Mouse (Mus musculus) layer of hippocampus, postnatal 10 days (tissue): Measurements from ENCODE around the gene Cphx3. TPM values are rescaled to one million over a fixed set of nuclear protein-coding genes. Genes with fewer than 3 reads are reported as not detected.
"Not testable (repeated sequence)": the region's sequence is repeated elsewhere in the genome, so short reads cannot be mapped to it uniquely, and the experiment has no call there.

Experiments
- DNase-seq, 2 experiments: peaks; one replicate each; pipeline ENCODE4 v3.0.0; 2021; ENCODE audit warnings: low spot score in 2 of 2
- total RNA-seq, 2 experiments: library from RNA; stranded (reverse); gene quantifications; 2 replicates each; pipeline ENCODE4 v1.2.3; 2021

Cphx3 gene
- total RNA-seq, 2 experiments from 2014 or later, result not detected

GRCm38 (mm10) chr14:26173955-26174354, 91.9 kb downstream of the Cphx3 start:
- DNase-seq, result not testable (repeated sequence)

DNA sequence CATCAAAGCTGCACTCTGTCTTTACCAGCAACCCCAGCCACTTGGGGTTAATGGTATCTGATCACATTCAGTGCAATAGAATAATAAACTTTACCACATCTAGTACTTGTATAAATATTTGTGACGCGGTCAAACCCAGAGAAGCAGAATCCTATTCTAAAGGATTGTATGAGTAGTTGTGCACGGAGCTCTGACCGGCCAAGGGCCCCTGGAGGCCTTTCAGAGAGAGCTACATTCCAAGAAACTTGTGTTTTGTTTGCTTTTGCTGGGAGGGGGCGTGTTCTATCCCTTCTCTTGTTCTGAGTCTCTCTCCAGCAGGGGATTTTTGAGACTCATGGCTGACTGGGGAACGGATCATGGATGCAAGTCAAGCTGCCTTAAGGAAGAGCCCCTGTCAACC, 92.9 kb downstream of the Cphx3 start:
- not testable (repeated sequence) for DNase-seq

GRCm38 (mm10) chr14:26181660-26182059, 99.6 kb downstream of the Cphx3 start:
- DNase-seq, result not testable (repeated sequence)

- DNase-seq, result not testable (repeated sequence)
Observed at GRCm38 (mm10) chr14:26182380-26182779, 100.3 kb downstream of the Cphx3 start, which contains the start of gene Plac9b. Plac9b (minus strand) TSS chr14:26182480.

DNA sequence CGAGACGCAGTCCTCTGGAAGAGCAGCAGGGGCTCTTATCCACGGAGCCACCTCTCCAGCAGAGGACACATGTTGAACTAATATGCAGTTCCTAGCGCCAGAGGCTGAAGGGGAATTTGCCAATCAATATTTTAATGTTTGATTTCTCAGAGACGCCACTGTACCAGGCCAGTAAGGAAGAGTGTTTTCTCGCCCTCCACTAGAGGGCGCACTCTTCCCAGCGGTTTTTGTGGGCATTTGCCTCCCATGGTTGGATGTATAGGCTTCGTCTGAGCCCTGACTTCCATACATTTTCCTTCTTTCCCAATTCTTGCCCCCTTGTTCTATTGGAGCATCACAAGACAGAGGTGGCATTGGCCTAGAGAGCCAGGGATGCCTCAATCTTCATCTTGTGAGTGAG, 104.5 kb downstream of the Cphx3 start:
- not testable (repeated sequence) for DNase-seq

GRCm38 (mm10) chr14:26188361-26188760, 106.3 kb downstream of the Cphx3 start:
- not testable (repeated sequence) for DNase-seq

DNA sequence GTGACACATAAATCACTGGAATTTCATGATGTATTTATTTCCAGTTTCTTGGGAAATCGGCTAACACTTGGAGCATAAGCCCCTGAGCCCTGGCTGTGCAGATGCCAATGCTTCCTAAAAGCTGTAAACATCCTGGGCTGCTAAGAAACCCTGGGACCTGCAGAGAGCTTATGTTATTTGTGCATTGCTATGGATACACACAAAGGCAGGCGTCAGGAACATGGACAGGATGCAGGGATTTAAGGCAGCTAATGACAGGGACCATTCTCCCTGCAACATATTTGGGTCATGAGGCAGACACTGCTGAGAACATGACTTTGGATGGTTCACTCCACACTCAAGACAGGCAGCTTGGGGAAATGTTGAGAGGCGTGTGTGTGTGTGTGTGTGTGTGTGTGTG, 115.8 kb downstream of the Cphx3 start:
- DNase-seq, result not testable (repeated sequence)

DNA sequence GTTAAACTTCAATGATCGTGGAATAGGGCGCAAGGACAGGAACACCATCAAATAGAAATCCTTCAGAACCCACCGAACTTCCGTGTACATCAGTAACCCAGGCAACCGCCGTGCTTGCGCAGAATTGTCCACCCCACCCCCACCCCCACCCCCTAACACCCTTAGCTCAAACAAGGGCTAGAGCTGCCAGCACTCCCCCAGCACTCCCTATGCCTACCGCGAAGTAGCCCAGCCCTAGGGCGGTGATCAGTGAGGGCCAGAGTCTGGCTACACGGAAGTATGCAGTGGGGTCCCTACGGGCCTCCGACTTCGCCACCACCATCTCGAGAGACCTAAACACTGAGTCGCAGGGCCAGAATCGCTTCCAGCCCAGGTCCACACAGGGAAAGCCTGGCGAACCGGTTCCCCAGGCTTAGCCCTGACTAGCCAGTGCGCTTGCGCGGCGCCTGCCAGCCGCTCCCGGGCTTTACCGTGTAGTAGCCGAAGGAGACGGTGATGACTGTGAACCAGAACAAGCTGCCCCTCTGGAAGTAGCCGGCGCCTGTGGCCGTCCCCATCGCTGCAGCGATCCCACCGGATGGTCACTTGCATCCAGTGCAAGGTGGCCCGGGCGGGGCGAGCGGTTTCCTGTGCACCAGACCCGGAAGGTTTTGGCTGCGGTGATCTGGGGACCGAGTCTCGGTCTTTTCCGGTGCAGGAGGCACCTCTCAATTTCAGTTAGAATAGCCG, 124.3 kb downstream of the Cphx3 start:
- not testable (repeated sequence) for DNase-seq

- not testable (repeated sequence) for DNase-seq
Observed at GRCm38 (mm10) chr14:26206926-26207247, 124.8 kb downstream of the Cphx3 start, which contains the start of gene Tmem254b. Tmem254b (minus strand) TSS chr14:26207041.

- not testable (repeated sequence) for DNase-seq
Observed at GRCm38 (mm10) chr14:26216233-26217000, 134.3 kb downstream of the Cphx3 start.

- not testable (repeated sequence) for DNase-seq
Observed at GRCm38 (mm10) chr14:26237183-26237582, 155.1 kb downstream of the Cphx3 start.

GRCm38 (mm10) chr14:26257756-26258617, 175.9 kb downstream of the Cphx3 start, which contains the start of gene Duxbl3:
Duxbl3 (plus strand) TSS chr14:26257962.
- DNase-seq, result not testable (repeated sequence)

- DNase-seq, result not testable (repeated sequence)
Observed at GRCm38 (mm10) chr14:26258729-26259128, 176.6 kb downstream of the Cphx3 start.

Other genes starting within 250 kb of the Cphx3 start
- gene Anxa11, start 240.1 kb upstream of the Cphx3 start, total RNA-seq, result 10 to 100 TPM; 16.6 to 17.0 TPM
- 1 to 10 TPM in 1 of 2 experiments, not detected in 1; 2.6 TPM for gene Plac9a, start 179.2 kb upstream of the Cphx3 start, total RNA-seq
- 10 to 100 TPM; 13.7 to 21.2 TPM for gene Tmem254a, start 154.6 kb upstream of the Cphx3 start, total RNA-seq
- gene Cphx1, start 144.0 kb upstream of the Cphx3 start, total RNA-seq, result not detected
- 1 to 10 TPM in 1 of 2 experiments, not detected in 1; 1.3 TPM for gene Duxbl1, start 103.7 kb upstream of the Cphx3 start, total RNA-seq
- 10 to 100 TPM; 17.5 to 18.8 TPM for gene Gm9780, start 39.6 kb upstream of the Cphx3 start, total RNA-seq
- 10 to 100 TPM; 35.1 to 52.3 TPM for gene Tmem254c, start 14.9 kb upstream of the Cphx3 start, total RNA-seq
- not detected for gene Cphx2, start 781 bp upstream of the Cphx3 start, total RNA-seq
- gene Duxbl2, start 36.1 kb downstream of the Cphx3 start, total RNA-seq, result 1 to 10 TPM in 1 of 2 experiments, under 1 TPM in 1; 0.22 to 1.1 TPM
- gene Plac9b, start 100.2 kb downstream of the Cphx3 start, total RNA-seq, result 10 to 100 TPM; 32.8 to 47.4 TPM
- 10 to 100 TPM; 38.9 to 45.9 TPM for gene Tmem254b, start 124.7 kb downstream of the Cphx3 start, total RNA-seq
- gene Duxbl3, start 175.7 kb downstream of the Cphx3 start, total RNA-seq, result 1 to 10 TPM; 2.6 to 2.9 TPM